Mouse (Mus musculus): ENCODE data around the gene Tenm2.

GRCm38 (mm10) chr11:36176106-36176505 is 1059.7 kb downstream of the Tenm2 start:
- TF ChIP-seq GATA1 (IDR thresholded peaks at IDR 0.05; ENCODE audit: borderline replicate concordance, low read length) = no peak
- no peak for TF ChIP-seq FLI1 (IDR thresholded peaks at IDR 0.05; ENCODE audit: low read length)
